Mouse (Mus musculus) spleen, adult 18-20 months (tissue): ENCODE data around the gene Tex29.

Experiments used
- DNase-seq, 2 experiments: peaks; one replicate each; pipeline ENCODE4 v3.0.0; 2022; ENCODE audit warnings: mixed read lengths in 2 of 2

Gene Tex29

GRCm38 (mm10) chr8:11840174-11840573, at the start of gene Tex29:
Gene Tex29, plus strand, starts transcription at chr8:11840474.
- no peak for DNase-seq

GRCm38 (mm10) chr8:11794956-11795355, 45.3 kb upstream of the Tex29 start:
- no peak for DNase-seq

GRCm38 (mm10) chr8:11797128-11797527, 43.1 kb upstream of the Tex29 start:
- no peak for DNase-seq

- DNase-seq = no peak
These were observed 42.4 kb upstream of the Tex29 start for GRCm38 (mm10) chr8:11797729-11798479.

- DNase-seq = no peak
These were observed 41.8 kb upstream of the Tex29 start for GRCm38 (mm10) chr8:11798480-11798867.

GRCm38 (mm10) chr8:11799098-11799497, 41.2 kb upstream of the Tex29 start:
- DNase-seq = no peak

GRCm38 (mm10) chr8:11800481-11800880, 39.8 kb upstream of the Tex29 start:
- DNase-seq = no peak

- DNase-seq = no peak
These were observed 38.7 kb upstream of the Tex29 start for GRCm38 (mm10) chr8:11801571-11801970.

- DNase-seq = no peak
These were observed 35.4 kb upstream of the Tex29 start for GRCm38 (mm10) chr8:11804914-11805313.

GRCm38 (mm10) chr8:11806252-11806651, 34.0 kb upstream of the Tex29 start:
- no peak for DNase-seq

- no peak for DNase-seq
These were observed 32.9 kb upstream of the Tex29 start for GRCm38 (mm10) chr8:11807361-11807760.

GRCm38 (mm10) chr8:11808047-11808446, 32.2 kb upstream of the Tex29 start:
- no peak for DNase-seq

- no peak for DNase-seq
These were observed 29.8 kb upstream of the Tex29 start for GRCm38 (mm10) chr8:11810426-11810825.

- DNase-seq = no peak
These were observed 26.5 kb upstream of the Tex29 start for GRCm38 (mm10) chr8:11813801-11814200.

GRCm38 (mm10) chr8:11815206-11815605, 25.1 kb upstream of the Tex29 start:
- no peak for DNase-seq

GRCm38 (mm10) chr8:11820136-11820535, 20.1 kb upstream of the Tex29 start:
- DNase-seq = no peak

GRCm38 (mm10) chr8:11820568-11820967, 19.7 kb upstream of the Tex29 start:
- DNase-seq = no peak

- no peak for DNase-seq
These were observed 18.6 kb upstream of the Tex29 start for GRCm38 (mm10) chr8:11821451-11822206.

GRCm38 (mm10) chr8:11822550-11823060, 17.7 kb upstream of the Tex29 start:
- no peak for DNase-seq

- no peak for DNase-seq
These were observed 14.5 kb upstream of the Tex29 start for GRCm38 (mm10) chr8:11825756-11826155.

GRCm38 (mm10) chr8:11827312-11827711, 13.0 kb upstream of the Tex29 start:
- DNase-seq = no peak

- no peak for DNase-seq
These were observed 9.8 kb upstream of the Tex29 start for GRCm38 (mm10) chr8:11830214-11831046.

GRCm38 (mm10) chr8:11831174-11831573, 9.1 kb upstream of the Tex29 start:
- no peak for DNase-seq
